Mouse (Mus musculus) liver, embryonic 14.5 days (tissue): ENCODE results near the gene Brd3. TPM values are rescaled to one million over a fixed set of nuclear protein-coding genes. Genes with fewer than 3 reads are reported as not detected.

Experiments
- ATAC-seq: fragments of 200-750 bp; cut with Nextera tagmentation; 2 replicates; pipeline ENCODE4 v1.8.0; 2017; ENCODE audit warnings: moderate number of reproducible peaks, mild to moderate bottlenecking, moderate library complexity; ENCODE audit not compliant: insufficient read depth
- DNase-seq, 3 experiments: peaks; one replicate each; pipeline ENCODE4 v3.0.0-alpha.2; 2012 to 2013; ENCODE audit warnings: low read depth in 3 of 3, low spot score in 3 of 3
- H3K27ac ChIP-seq: fragments of 300-500 bp; sonication (generic); 2 replicates; pipeline ENCODE4 v1.5.1; 2014; ENCODE audit warnings: moderate library complexity, mild to moderate bottlenecking, control low read depth, inconsistent platforms
- H3K27me3 ChIP-seq: fragments of 300-500 bp; sonication (generic); 2 replicates; pipeline ENCODE4 v1.6.1; 2014; ENCODE audit warnings: mild to moderate bottlenecking, low read length, moderate library complexity; ENCODE audit not compliant: control insufficient read depth, insufficient read depth
- H3K36me3 ChIP-seq: fragments of 300-500 bp; sonication (generic); replicated peaks from 2 replicates; pipeline ENCODE4 v1.6.1; 2014; ENCODE audit warnings: low read depth; ENCODE audit not compliant: control insufficient read depth, insufficient read depth
- H3K4me1 ChIP-seq, 2 experiments: fragments of 200-500 bp in 1 of 2; fragments of 300-500 bp in 1 of 2; sonication (generic) in 1 of 2; replicated peaks; 2 replicates each; pipeline ENCODE4 v1.6.1; 2012 to 2014; ENCODE audit warnings: antibody characterized with exemption in 1 of 2, inconsistent platforms in 1 of 2, low read length in 1 of 2; ENCODE audit not compliant: control insufficient read depth in 2 of 2, insufficient read depth in 2 of 2
- H3K4me2 ChIP-seq: fragments of 300-500 bp; sonication (generic); 2 replicates; pipeline ENCODE4 v1.6.1; 2014; ENCODE audit warnings: low read depth, mild to moderate bottlenecking, control low read depth, moderate library complexity
- H3K4me3 ChIP-seq, 2 experiments: fragments of 200-500 bp in 1 of 2; fragments of 300-500 bp in 1 of 2; sonication (generic) in 1 of 2; 2 replicates each; pipeline ENCODE4 v1.5.1; 2012 to 2014; ENCODE audit warnings: low read depth in 2 of 2, low read length in 2 of 2, mild to moderate bottlenecking in 2 of 2, control low read depth in 1 of 2, inconsistent platforms in 1 of 2, moderate library complexity in 1 of 2; ENCODE audit not compliant: insufficient read depth in 1 of 2
- H3K9ac ChIP-seq: fragments of 300-500 bp; sonication (generic); replicated peaks from 2 replicates; pipeline ENCODE4 v1.6.1; 2014; ENCODE audit warnings: mild to moderate bottlenecking, control low read depth, moderate library complexity
- H3K9me3 ChIP-seq: fragments of 300-500 bp; sonication (generic); 2 replicates; pipeline ENCODE4 v1.6.1; 2016; ENCODE audit warnings: low read length, mixed read lengths; ENCODE audit not compliant: control insufficient read depth
- CTCF ChIP-seq: IDR thresholded peaks from 2 replicates; pipeline ENCODE4 v1.5.1; 2016; ENCODE audit warnings: antibody characterized with exemption, low read depth, control low read depth
- EP300 ChIP-seq: IDR thresholded peaks from 2 replicates; pipeline ENCODE4 v1.6.1; 2016; ENCODE audit warnings: antibody characterized with exemption, low read depth
- WGBS: fragments of 180-500 bp; shearing (Covaris S2); extraction: QIAGEN DNeasy Blood & Tissue Kit; methylation state at CpG from one replicate; pipeline ENCODE4 v1.1.7; 2014; ENCODE audit not compliant: insufficient replicate concordance; 5-methylcytosine and 5-hydroxymethylcytosine counted together
- polyA plus RNA-seq, 2 experiments: library from polyadenylated mRNA; depleted of rRNA in 1 of 2; stranded (reverse) in 1 of 2; unstranded in 1 of 2; fragments of >200 nt; fragmentation: Nextera tagmentation in 1 of 2; extraction: Ambion mirVana in 1 of 2; gene quantifications; 2 replicates each; pipeline versions ENCODE4 v1.2.1 to v1.2.3; 2012 to 2014

Brd3 gene
- polyA plus RNA-seq, 2 experiments: 9.5 to 24.4 TPM

- no peaks in the 10 kb centered on the region for H3K9me3 ChIP-seq
- no peak for DNase-seq
- no peak overlapping the region for H3K9ac ChIP-seq
- no peak overlapping the region for H3K27ac ChIP-seq
- peaks cover 18 to 52% of the 10 kb centered on the region in 2 experiments for H3K4me1 ChIP-seq
- TF ChIP-seq EP300 (no peak), CTCF (no peak)
- no peaks in the 10 kb centered on the region for H3K36me3 ChIP-seq
- H3K4me3 ChIP-seq: no peak overlapping the region
- ATAC-seq: no peak
- 51% methylated on average over 11 of the region's 11 CpGs for WGBS
- no peaks in the 10 kb centered on the region for H3K27me3 ChIP-seq
- H3K4me2 ChIP-seq: no peak overlapping the region
These were observed 92.2 kb downstream of the Brd3 start for GRCm38 (mm10) chr2:27415060-27415783.

DNA sequence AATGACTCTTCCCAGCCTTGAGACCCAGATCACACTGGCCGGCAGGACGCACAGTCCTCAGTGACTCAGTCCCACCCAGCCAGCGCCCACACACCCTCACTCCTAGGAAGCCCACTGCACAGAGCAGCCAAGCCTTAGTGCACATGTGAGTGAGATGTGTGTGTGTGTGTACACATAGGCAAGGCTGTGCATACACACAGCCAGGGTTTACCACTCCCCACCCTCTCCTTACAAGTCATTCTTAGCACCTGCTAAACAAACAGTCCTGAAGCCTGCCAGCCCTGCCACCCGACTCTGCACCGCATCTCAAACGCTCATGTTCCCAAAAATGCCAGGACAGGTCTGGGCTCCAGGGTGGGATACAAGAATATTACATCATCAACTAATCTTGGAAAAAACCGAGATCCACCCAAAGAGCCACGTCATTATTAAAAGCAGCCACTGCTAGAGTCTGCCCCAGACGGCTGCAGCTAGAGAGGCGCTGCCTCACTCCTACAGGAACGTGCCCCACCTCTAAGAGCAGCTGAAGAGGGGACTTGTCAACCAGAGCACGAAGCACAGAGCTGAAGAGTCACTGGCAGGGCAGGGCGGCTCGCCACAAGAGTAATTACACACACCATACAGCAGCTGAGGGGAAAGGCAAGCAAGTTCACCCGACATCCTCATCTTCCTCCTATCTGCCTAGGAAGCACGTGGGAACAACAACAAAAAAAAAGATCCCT, 93.4 kb downstream of the Brd3 start:
- WGBS: 35% methylated on average over 16 of the region's 16 CpGs
- H3K4me2 ChIP-seq: no peak overlapping the region
- DNase-seq: no peak
- no peak overlapping the region for H3K4me3 ChIP-seq
- H3K4me1 ChIP-seq: peaks cover 17 to 50% of the 10 kb centered on the region in 2 experiments
- H3K27ac ChIP-seq: no peak overlapping the region
- H3K9ac ChIP-seq: no peak overlapping the region
- no peaks in the 10 kb centered on the region for H3K36me3 ChIP-seq
- TF ChIP-seq EP300 (no peak), CTCF (no peak)
- no peaks in the 10 kb centered on the region for H3K27me3 ChIP-seq
- no peaks in the 10 kb centered on the region for H3K9me3 ChIP-seq
- no peak for ATAC-seq

- Histone ChIP-seq H3K27me3 (no peaks in the 10 kb centered on the region), H3K4me2 (no peak overlapping the region), H3K9ac (no peak overlapping the region), H3K4me1 (peaks cover 15 to 49% of the 10 kb centered on the region in 2 experiments), H3K36me3 (no peaks in the 10 kb centered on the region), H3K9me3 (no peaks in the 10 kb centered on the region), H3K4me3 (no peak overlapping the region), H3K27ac (no peak overlapping the region)
- 43% methylated on average over 2 of the region's 2 CpGs for WGBS
- TF ChIP-seq EP300: no peak
- TF ChIP-seq CTCF: no peak
- DNase-seq (no peak), ATAC-seq (no peak)
These were observed 93.9 kb downstream of the Brd3 start for GRCm38 (mm10) chr2:27413582-27413935.

DNA sequence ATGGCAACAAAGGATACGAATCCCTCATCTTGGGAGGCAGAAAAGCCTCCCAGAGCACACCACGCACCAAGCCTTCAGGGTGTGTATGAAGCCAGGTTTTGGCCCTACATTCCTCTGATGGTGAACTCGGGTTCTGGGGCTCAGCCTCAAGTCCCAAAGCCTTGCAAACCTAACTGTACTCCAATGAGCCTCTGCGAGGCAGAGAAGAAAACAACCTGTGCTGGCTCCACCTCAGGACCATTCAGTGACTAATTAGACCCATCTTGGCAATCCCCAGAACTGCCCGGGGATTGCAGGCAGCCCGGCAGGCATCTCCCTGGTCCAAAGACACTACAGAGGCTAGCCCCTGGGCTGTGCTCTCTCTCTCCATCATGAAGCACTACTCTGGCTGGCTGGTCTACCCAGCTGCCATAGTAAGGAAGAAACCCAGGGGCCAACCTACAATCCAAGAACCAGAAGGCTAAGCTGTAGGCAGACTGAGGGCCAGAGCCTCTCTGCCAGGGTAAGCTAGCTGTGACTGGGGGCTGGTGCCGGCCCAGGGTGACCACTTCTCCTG, 95.1 kb downstream of the Brd3 start:
- peak overlapping the region; percentile 31 for H3K4me2 ChIP-seq
- H3K9me3 ChIP-seq: no peaks in the 10 kb centered on the region
- H3K4me3 ChIP-seq: no peak overlapping the region
- peaks cover 7 to 38% of the 10 kb centered on the region in 2 experiments; a peak in 3 of 4 replicates for H3K4me1 ChIP-seq
- no peaks in the 10 kb centered on the region for H3K27me3 ChIP-seq
- no peak for DNase-seq
- H3K9ac ChIP-seq: no peak overlapping the region
- no peak for TF ChIP-seq CTCF
- TF ChIP-seq EP300: no peak
- 35% methylated on average over 7 of the region's 7 CpGs for WGBS
- H3K36me3 ChIP-seq: no peaks in the 10 kb centered on the region
- H3K27ac ChIP-seq: no peak overlapping the region
- ATAC-seq: no peak

GRCm38 (mm10) chr2:27411688-27412174, 95.7 kb downstream of the Brd3 start:
- no peak overlapping the region; a peak in 1 of 4 replicates for H3K4me3 ChIP-seq
- no peaks in the 10 kb centered on the region for H3K9me3 ChIP-seq
- peak in 1 of 3 experiments; percentile 28 for DNase-seq
- H3K27me3 ChIP-seq: no peaks in the 10 kb centered on the region
- peaks cover 7 to 36% of the 10 kb centered on the region in 2 experiments; a peak in 3 of 4 replicates for H3K4me1 ChIP-seq
- peak overlapping the region; percentile 31 for H3K4me2 ChIP-seq
- H3K9ac ChIP-seq: no peak overlapping the region
- ATAC-seq: peak; percentile 64
- WGBS: 16% methylated on average over 8 of the region's 8 CpGs
- H3K36me3 ChIP-seq: no peaks in the 10 kb centered on the region
- no peak overlapping the region for H3K27ac ChIP-seq
- TF ChIP-seq CTCF: no peak
- no peak for TF ChIP-seq EP300
